Mouse (Mus musculus) G1E-ER4 (cell line): ENCODE results near the gene Emsy. TPM values are rescaled to one million over a fixed set of nuclear protein-coding genes. Genes with fewer than 3 reads are reported as not detected.

ENCODE experiments used
- GATA1 ChIP-seq: IDR thresholded peaks from one replicate; pipeline ENCODE4 v1.8.0; 2012; ENCODE audit warnings: low read length, inconsistent platforms
- polyA plus RNA-seq: library from polyadenylated mRNA; stranded (reverse); fragments of >175 nt; gene quantifications from 2 replicates; pipeline ENCODE4 v1.2.3, GENCODE M21; 2012

Emsy gene
- polyA plus RNA-seq, 1 experiment: 2.8 TPM

- TF ChIP-seq GATA1: no peak
Observed at GRCm38 (mm10) chr7:98542267-98542666, 114.3 kb downstream of the Emsy start.

- no peak for TF ChIP-seq GATA1
Observed at GRCm38 (mm10) chr7:98541564-98541963, 115.0 kb downstream of the Emsy start.

DNA sequence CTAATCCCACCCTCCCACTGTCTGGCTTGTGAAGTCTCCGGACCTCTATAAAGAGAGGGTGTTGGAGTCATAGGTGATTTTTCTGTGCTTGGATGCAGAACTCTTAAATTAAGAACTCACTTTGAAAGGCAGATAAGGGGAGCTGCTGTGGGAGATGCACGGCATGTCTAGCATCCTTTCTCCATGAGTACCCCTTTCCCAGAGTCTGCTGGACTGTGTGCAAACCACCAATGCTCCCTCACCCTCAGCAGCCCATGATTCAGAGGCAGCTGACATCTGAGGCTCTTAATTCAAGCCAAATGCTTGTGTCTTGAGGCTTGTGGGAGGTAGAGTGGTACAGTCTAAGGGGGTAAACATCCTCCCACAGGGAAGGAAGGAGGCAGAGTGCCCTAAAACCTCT is 115.7 kb downstream of the Emsy start:
- no peak for TF ChIP-seq GATA1

GRCm38 (mm10) chr7:98537967-98538573 is 118.5 kb downstream of the Emsy start:
- no peak for TF ChIP-seq GATA1

DNA sequence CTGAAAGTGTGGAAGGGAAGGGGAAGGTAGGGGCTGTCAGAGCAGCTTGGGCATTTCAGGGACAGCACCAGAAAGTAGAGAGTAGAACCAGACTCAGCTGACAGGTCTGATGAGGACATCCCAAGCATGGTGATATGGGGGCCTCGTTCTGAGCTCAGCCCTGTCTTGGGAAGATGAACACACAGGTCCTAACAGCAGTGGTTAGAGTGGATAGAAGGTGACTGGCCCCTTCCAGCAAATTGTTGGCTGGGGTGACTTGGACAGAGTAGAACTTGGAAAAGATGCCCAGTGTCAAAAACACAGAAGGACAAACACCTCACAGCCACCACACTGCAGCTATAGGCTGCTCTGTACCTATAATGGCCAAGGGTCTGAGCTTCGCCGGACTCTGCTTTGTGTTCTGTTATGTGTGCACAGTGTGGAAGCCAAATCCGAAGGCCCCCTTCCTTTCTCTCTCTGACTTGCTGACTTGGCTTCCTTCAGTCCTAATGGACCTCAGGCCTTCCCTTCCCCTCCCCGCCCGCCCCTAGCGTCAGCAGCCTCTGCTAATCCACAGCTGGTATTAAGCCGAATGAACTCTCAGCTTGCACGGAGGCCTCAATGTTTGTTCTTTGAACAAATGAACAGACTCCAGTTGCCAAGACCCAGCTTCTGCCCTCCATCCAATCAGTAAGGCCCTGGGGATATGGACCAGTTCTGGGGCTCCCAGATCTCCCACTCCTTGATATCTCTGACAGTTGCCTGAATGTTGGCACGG is 119.2 kb downstream of the Emsy start:
- no peak for TF ChIP-seq GATA1

Other genes with a start within 250 kb of the Emsy start
- gene Gucy2d, start 216.4 kb downstream of the Emsy start, polyA plus RNA-seq: not detected in 2 replicates
- not detected in 2 replicates for gene Lrrc32, start 167.5 kb downstream of the Emsy start, polyA plus RNA-seq
- gene Thap12, start 46.3 kb upstream of the Emsy start, polyA plus RNA-seq: 47.8 and 51.7 TPM in 2 replicates
- not detected in 2 replicates for gene Wnt11, start 178.3 kb upstream of the Emsy start, polyA plus RNA-seq